Mouse (Mus musculus) cerebellum, adult (tissue): ENCODE measurements around the gene Sufu.
A peak's percentile ranks its signal among the peaks of the same experiment; 100 is the strongest.

Experiments used
- ATAC-seq: cut with Nextera tagmentation; 2 replicates; pipeline ENCODE4 v1.9.2; 2017; ENCODE audit warnings: mild to moderate bottlenecking, moderate library complexity, mixed read lengths; ENCODE audit not compliant: insufficient number of reproducible peaks, low FRiP score, low TSS enrichment

The Sufu gene

GRCm38 (mm10) chr19:46389872-46390271, 6.8 kb upstream of the Sufu start:
- no peak for ATAC-seq

GRCm38 (mm10) chr19:46392018-46392417, 4.7 kb upstream of the Sufu start:
- ATAC-seq: no peak

DNA sequence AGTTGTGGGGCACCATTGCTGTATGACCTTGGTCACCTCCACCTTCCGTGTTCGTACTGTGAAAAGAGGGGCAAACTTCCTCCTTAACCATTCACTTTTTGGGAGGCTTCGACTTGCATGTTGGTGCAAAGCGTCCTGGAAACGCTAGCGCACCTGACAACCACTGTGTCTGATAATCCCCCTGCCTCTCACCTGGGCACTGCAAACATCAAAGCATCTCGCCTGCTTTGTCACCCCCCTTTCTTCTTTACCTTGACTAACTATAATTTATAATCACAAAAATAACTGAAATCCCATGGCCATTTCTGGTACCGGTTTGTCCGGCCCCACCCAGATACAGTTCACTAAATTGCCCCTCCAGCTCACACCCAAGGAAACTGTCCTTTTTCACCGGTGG, 2.0 kb upstream of the Sufu start:
- no peak for ATAC-seq

GRCm38 (mm10) chr19:46395109-46396009, 1.3 kb upstream of the Sufu start, which contains the start of gene Actr1a:
Gene Actr1a, minus strand, starts transcription at chr19:46395748.
- peak; percentile 92 for ATAC-seq

- ATAC-seq: no peak
Observed at GRCm38 (mm10) chr19:46396109-46396508, 587 bp upstream of the Sufu start.

- ATAC-seq: no peak
Observed at GRCm38 (mm10) chr19:46397436-46398001, 823 bp downstream of the Sufu start.

GRCm38 (mm10) chr19:46398401-46398800, 1.7 kb downstream of the Sufu start:
- ATAC-seq: no peak

- ATAC-seq: no peak
Observed at GRCm38 (mm10) chr19:46399372-46399771, 2.7 kb downstream of the Sufu start.

- ATAC-seq: no peak
Observed at GRCm38 (mm10) chr19:46399886-46400285, 3.2 kb downstream of the Sufu start.

- no peak for ATAC-seq
Observed at GRCm38 (mm10) chr19:46400558-46400957, 3.9 kb downstream of the Sufu start.

- no peak for ATAC-seq
Observed at GRCm38 (mm10) chr19:46404030-46404429, 7.3 kb downstream of the Sufu start.

GRCm38 (mm10) chr19:46406592-46407386, 10.1 kb downstream of the Sufu start:
- no peak for ATAC-seq

DNA sequence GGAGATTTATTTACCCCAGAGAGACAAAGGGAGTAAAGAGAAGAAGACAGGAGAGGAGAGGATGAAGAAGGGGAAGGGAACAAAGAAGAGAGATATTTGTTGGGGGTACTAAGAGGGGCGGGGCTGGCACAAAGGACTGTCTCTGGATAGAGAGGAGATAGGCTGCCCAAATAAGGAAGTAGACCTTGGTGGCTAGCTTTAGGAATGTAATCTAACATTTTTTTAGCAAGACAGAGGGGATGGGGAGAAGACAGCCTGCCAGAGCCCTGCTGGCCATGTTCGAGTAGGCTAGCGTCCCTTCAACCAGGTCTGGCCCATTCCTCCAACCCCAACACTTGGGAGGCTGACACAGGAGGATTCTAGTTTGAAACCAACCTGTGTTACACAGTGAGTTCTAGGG, 12.8 kb downstream of the Sufu start:
- ATAC-seq: no peak

- no peak for ATAC-seq
Observed at GRCm38 (mm10) chr19:46412056-46412805, 15.5 kb downstream of the Sufu start.

- no peak for ATAC-seq
Observed at GRCm38 (mm10) chr19:46413969-46414368, 17.3 kb downstream of the Sufu start.

- ATAC-seq: no peak
Observed at GRCm38 (mm10) chr19:46414486-46414885, 17.8 kb downstream of the Sufu start.

- no peak for ATAC-seq
Observed at GRCm38 (mm10) chr19:46416276-46416675, 19.6 kb downstream of the Sufu start.

- no peak for ATAC-seq
Observed at GRCm38 (mm10) chr19:46418051-46418450, 21.4 kb downstream of the Sufu start.

- ATAC-seq: no peak
Observed at GRCm38 (mm10) chr19:46420410-46420809, 23.7 kb downstream of the Sufu start.
